Mouse (Mus musculus) heart, embryonic 13.5 days (tissue): ENCODE measurements around the gene Tcf7l2. TPM values are rescaled to one million over a fixed set of nuclear protein-coding genes. Genes with fewer than 3 reads are reported as not detected.

Experiments used
- ATAC-seq: fragments of 200-750 bp; cut with Nextera tagmentation; 2 replicates; pipeline ENCODE4 v1.8.0; 2017; ENCODE audit warnings: moderate TSS enrichment; ENCODE audit not compliant: insufficient number of reproducible peaks, low FRiP score, low TSS enrichment; ENCODE audit errors: extremely low read depth
- H3K27ac ChIP-seq: fragments of 300-500 bp; sonication (generic); replicated peaks from 2 replicates; pipeline ENCODE4 v1.5.1; 2015; ENCODE audit warnings: moderate library complexity, mild to moderate bottlenecking, inconsistent platforms
- H3K27me3 ChIP-seq: fragments of 300-500 bp; sonication (generic); replicated peaks from 2 replicates; pipeline ENCODE4 v1.6.1; 2015; ENCODE audit warnings: mild to moderate bottlenecking, inconsistent platforms
- H3K36me3 ChIP-seq: fragments of 300-500 bp; sonication (generic); 2 replicates; pipeline ENCODE4 v1.6.1; 2015; ENCODE audit warnings: mild to moderate bottlenecking, inconsistent platforms
- H3K4me1 ChIP-seq: fragments of 300-500 bp; sonication (generic); 2 replicates; pipeline ENCODE4 v1.6.1; 2015; ENCODE audit warnings: inconsistent platforms
- H3K4me2 ChIP-seq: fragments of 300-500 bp; sonication (generic); 2 replicates; pipeline ENCODE4 v1.6.1; 2015; ENCODE audit warnings: inconsistent platforms, mild to moderate bottlenecking, moderate library complexity
- H3K4me3 ChIP-seq: fragments of 300-500 bp; sonication (generic); 2 replicates; pipeline ENCODE4 v1.5.1; 2015; ENCODE audit warnings: moderate library complexity, mild to moderate bottlenecking, inconsistent platforms
- H3K9ac ChIP-seq: fragments of 300-500 bp; sonication (generic); 2 replicates; pipeline ENCODE4 v1.6.1; 2015; ENCODE audit warnings: inconsistent platforms, mild to moderate bottlenecking, moderate library complexity
- H3K9me3 ChIP-seq: fragments of 300-500 bp; sonication (generic); 2 replicates; pipeline ENCODE4 v1.6.1; 2016; ENCODE audit warnings: inconsistent platforms
- WGBS: fragments of 180-500 bp; shearing (Covaris S2); methylation state at CpG from one replicate; pipeline ENCODE4 v1.1.7; 2015; ENCODE audit warnings: mixed read lengths; 5-methylcytosine and 5-hydroxymethylcytosine counted together
- polyA plus RNA-seq: library from polyadenylated mRNA; unstranded; fragments of >200 nt; fragmentation: Nextera tagmentation; extraction: Ambion mirVana; gene quantifications from 2 replicates; pipeline ENCODE4 v1.2.1, GENCODE M21; 2015

Tcf7l2 gene
- 42.6 and 43.8 TPM in 2 replicates for polyA plus RNA-seq

DNA sequence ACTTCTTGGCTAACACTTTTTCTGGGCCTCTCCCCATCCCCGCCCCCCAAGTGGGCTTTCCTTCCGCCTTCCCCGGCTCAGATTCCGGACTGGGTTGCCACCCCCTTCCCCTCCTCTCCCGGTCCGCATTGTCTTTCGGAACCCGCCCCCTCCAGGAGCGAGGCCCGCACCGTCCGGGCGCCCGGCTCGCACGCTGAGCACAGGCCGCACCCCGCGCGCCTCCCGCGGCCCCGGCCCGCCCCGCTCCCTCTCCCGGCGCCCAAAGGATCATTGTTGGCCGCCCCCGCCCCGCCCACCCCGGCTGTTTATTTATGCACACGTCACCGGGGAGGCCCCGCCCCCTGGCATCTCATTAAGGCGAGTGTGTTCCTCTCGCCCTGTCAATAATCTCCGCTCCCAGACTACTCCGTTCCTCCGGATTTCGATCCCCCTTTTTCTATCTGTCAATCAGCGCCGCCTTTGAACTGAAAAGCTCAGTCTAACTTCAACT, at the start of gene Tcf7l2:
Gene Tcf7l2, plus strand, starts transcription at position 382 of the 490 bp plus-strand sequence.
- H3K9me3 ChIP-seq, result no peaks in the 10 kb centered on the region
- H3K4me2 ChIP-seq, result peak within 1 kb of the TSS; percentile 94
- peak within 1 kb of the TSS; percentile 97 for H3K27ac ChIP-seq
- no peaks in the 10 kb centered on the region for H3K27me3 ChIP-seq
- H3K4me3 ChIP-seq, result peak within 1 kb of the TSS; percentile 91
- peaks cover 22% of the 10 kb centered on the region for H3K4me1 ChIP-seq
- H3K9ac ChIP-seq, result peak within 1 kb of the TSS; percentile 97
- no peaks in the 10 kb centered on the region for H3K36me3 ChIP-seq
- under 1% methylated on average over 34 of the region's 42 CpGs for WGBS
- peak; percentile 89 for ATAC-seq

DNA sequence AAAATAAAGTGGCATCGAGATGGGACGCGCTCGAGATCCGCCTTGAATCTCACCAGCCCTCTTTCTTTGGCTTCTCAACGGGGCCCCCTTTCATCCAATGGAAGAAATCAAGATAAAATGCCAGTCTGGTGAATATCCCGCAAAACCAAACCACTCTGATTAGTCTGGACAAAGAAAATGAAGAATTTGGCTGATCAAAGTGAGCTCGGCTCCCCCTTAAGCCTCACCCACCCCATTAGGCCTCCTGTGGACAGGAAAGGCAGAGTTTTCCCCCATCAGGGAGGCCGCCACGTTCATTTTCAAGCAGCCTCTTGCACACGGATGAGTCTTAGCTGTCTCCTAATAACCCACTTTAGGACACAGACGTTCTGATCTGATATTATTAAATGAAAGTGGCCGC, 47.0 kb upstream of the Tcf7l2 start:
- Histone ChIP-seq H3K9ac (no peak overlapping the region), H3K4me3 (no peak overlapping the region), H3K36me3 (no peaks in the 10 kb centered on the region), H3K27ac (no peak overlapping the region), H3K4me2 (no peak overlapping the region), H3K27me3 (peaks cover 50% of the 10 kb centered on the region), H3K9me3 (no peaks in the 10 kb centered on the region), H3K4me1 (peaks cover 7% of the 10 kb centered on the region; the same call in 1 of the 2 replicates)
- WGBS, result 35% methylated on average over 13 of the region's 13 CpGs
- ATAC-seq, result no peak

DNA sequence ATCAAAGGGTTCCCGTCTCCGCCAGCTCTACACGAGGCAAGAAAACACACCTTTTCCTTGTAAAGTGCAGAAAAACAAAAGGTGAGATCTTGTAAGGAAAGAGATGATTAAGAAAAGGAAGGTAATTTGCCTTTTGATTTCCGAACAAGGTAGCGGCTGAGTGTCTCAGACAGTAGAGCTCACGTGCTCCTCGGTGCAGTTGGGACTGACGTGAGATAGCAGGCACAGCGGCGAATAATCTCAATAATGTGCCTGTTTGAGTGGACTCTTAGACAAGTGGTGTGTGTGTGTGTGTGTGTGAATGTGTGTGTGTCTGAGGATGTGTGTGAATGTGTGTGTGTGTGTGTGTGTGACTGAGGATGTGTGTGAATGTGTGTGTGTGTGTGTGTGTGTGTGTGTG, 46.2 kb upstream of the Tcf7l2 start:
- Histone ChIP-seq H3K9me3 (no peaks in the 10 kb centered on the region), H3K4me3 (no peak overlapping the region), H3K27ac (no peak overlapping the region), H3K4me2 (peak overlapping the region; percentile 22; the same call in 1 of the 2 replicates), H3K4me1 (peaks cover 12% of the 10 kb centered on the region), H3K9ac (0 out of 2 replicates have a peak overlapping the region, but pooled peaks have one; percentile 7), H3K36me3 (no peaks in the 10 kb centered on the region), H3K27me3 (peaks cover 57% of the 10 kb centered on the region)
- no peak for ATAC-seq
- 38% methylated on average over 10 of the region's 10 CpGs for WGBS

DNA sequence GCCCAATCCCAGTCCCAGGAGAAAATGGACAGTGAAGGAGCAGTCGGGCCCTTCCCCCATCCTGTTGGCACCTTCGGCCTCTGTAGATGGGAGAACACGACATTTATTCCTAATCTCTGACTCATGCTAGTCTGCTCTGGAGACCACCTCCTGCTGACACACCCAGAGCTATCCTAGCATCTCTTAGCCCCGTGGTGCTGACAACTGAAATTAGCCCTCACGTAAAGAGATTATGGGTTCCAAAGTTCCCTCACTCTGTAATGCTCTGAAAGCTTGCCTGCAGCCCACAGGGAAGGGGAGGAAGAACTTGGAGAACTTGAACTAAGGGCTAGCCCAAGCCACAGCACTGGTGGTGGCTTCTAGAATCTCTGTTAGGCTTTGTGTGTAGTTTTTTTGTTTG, 42.7 kb upstream of the Tcf7l2 start:
- Histone ChIP-seq H3K9me3 (no peaks in the 10 kb centered on the region), H3K4me1 (peaks cover 23% of the 10 kb centered on the region), H3K27me3 (peaks cover 45% of the 10 kb centered on the region), H3K9ac (no peak overlapping the region), H3K27ac (no peak overlapping the region), H3K4me3 (no peak overlapping the region), H3K4me2 (no peak overlapping the region), H3K36me3 (no peaks in the 10 kb centered on the region)
- no peak for ATAC-seq
- 41% methylated on average over 5 of the region's 5 CpGs for WGBS

DNA sequence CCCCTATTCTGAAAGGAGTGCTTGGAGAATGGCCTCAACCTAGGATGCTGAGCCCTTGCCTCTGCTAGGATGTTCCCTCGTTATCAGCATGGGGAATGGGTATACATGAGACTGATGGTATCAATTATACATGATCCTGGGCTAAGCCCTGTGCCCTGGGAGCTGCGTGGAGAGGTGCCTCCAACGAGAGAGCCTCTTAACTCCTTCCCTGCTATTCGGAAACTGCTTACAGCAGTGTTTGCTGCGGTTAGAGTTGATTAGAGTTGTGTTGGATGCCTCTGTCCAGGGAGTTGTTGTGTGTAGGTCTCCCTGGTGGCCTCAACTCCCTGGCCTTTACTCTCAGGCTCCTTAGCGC, 41.4 kb upstream of the Tcf7l2 start:
- H3K4me2 ChIP-seq, result peak overlapping the region; percentile 62
- peak overlapping the region; percentile 52 for H3K9ac ChIP-seq
- peaks cover 20% of the 10 kb centered on the region for H3K4me1 ChIP-seq
- H3K4me3 ChIP-seq, result peak overlapping the region; percentile 14
- 16% methylated on average over 6 of the region's 6 CpGs for WGBS
- no peak overlapping the region for H3K27ac ChIP-seq
- no peaks in the 10 kb centered on the region for H3K36me3 ChIP-seq
- peaks cover 32% of the 10 kb centered on the region for H3K27me3 ChIP-seq
- no peak for ATAC-seq
- H3K9me3 ChIP-seq, result no peaks in the 10 kb centered on the region

DNA sequence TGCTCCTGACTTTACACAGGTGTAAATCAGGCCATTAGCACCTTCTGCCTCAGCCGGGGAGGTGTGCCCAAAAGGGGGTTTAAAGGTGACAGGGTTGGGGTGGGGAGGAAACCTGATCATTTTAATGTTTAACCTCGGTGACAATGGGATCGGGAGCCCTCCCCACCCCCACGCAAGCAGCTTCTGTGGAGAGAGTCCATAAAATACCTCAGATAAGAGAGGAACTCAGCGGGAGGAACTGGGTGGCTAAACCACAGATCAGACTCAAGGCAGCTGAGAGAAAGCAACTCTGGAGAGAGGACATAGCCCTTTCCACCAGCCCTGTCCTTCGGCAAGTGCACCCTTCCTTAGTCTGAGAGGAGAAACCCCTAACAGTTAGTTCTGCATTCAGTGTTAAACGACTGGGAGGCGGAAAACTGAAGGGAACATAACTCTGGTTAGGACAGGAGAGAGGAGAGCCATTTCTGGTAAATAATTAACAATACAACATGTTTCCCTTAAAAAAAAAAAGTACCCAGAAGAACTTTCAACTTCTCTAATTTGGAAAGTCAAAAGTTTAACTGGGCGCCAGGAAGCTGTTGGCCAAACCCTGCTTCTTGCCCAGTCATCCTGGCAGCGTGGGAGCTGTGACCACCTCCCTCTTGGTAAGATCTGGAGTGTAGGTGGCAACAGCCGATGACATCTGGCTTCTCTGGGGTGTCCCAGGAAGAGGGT, 40.9 kb upstream of the Tcf7l2 start:
- H3K4me3 ChIP-seq, result peak overlapping the region; percentile 14

DNA sequence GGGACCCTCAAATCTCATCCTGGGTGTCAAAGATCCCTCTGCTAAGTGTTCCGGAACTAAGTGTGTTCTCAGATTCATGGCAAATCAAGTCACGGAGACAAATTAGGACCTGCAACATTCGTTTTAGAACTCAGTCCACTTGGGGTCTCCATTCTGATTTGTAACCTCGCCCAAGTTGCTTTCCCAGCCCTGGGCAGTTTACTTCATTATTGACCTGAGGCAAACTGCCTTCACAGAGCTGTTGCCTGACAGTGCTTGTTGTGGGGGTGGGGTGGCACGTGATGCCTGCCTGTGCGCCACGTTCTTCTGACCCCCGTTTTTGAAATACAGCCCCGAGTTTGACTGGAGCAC, 40.4 kb upstream of the Tcf7l2 start:
- 69% methylated on average over 9 of the region's 9 CpGs for WGBS

More for the DNA sequence above, 40.9 kb upstream of the Tcf7l2 start:
- no peak overlapping the region for H3K27ac ChIP-seq
- ATAC-seq, result no peak
- H3K27me3 ChIP-seq, result peaks cover 30% of the 10 kb centered on the region
- H3K9me3 ChIP-seq, result no peaks in the 10 kb centered on the region
- H3K9ac ChIP-seq, result peak overlapping the region; percentile 52
- 19% methylated on average over 11 of the region's 11 CpGs for WGBS
- H3K36me3 ChIP-seq, result no peaks in the 10 kb centered on the region
- peak overlapping the region; percentile 62 for H3K4me2 ChIP-seq
- H3K4me1 ChIP-seq, result peaks cover 16% of the 10 kb centered on the region

DNA sequence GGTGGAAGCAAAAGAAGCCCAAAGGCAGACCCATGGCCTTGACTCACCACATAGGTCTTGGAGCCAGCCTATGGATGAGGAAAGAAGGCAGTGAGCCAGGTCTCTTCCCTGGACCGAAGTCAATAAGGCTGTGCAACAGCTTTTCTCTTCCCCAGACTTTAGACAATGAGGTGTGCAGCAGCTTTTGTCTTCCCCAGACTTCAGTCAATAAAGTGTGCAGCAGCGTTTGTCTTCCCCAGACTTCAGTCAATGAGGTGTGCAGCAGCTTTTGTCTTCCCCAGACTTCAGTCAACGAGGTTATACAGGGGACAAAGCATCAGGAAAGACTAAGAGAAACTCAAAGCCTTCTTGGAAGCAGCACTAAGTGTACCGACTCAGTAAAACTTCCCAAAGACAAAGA, 39.5 kb upstream of the Tcf7l2 start:
- H3K4me2 ChIP-seq, result no peak overlapping the region
- no peak for ATAC-seq
- H3K9ac ChIP-seq, result no peak overlapping the region
- peaks cover 26% of the 10 kb centered on the region for H3K27me3 ChIP-seq
- peaks cover 16% of the 10 kb centered on the region for H3K4me1 ChIP-seq
- H3K9me3 ChIP-seq, result no peaks in the 10 kb centered on the region
- H3K4me3 ChIP-seq, result no peak overlapping the region
- WGBS, result 82% methylated on average over 4 of the region's 4 CpGs
- H3K27ac ChIP-seq, result no peak overlapping the region
- H3K36me3 ChIP-seq, result no peaks in the 10 kb centered on the region

More for the DNA sequence above, 40.4 kb upstream of the Tcf7l2 start:
- no peaks in the 10 kb centered on the region for H3K36me3 ChIP-seq
- no peak overlapping the region for H3K9ac ChIP-seq
- no peak overlapping the region for H3K27ac ChIP-seq
- peaks cover 30% of the 10 kb centered on the region for H3K27me3 ChIP-seq
- no peak for ATAC-seq
- H3K4me1 ChIP-seq, result peaks cover 16% of the 10 kb centered on the region
- H3K4me3 ChIP-seq, result no peak overlapping the region
- no peaks in the 10 kb centered on the region for H3K9me3 ChIP-seq
- no peak overlapping the region; the same call in 1 of the 2 replicates for H3K4me2 ChIP-seq

DNA sequence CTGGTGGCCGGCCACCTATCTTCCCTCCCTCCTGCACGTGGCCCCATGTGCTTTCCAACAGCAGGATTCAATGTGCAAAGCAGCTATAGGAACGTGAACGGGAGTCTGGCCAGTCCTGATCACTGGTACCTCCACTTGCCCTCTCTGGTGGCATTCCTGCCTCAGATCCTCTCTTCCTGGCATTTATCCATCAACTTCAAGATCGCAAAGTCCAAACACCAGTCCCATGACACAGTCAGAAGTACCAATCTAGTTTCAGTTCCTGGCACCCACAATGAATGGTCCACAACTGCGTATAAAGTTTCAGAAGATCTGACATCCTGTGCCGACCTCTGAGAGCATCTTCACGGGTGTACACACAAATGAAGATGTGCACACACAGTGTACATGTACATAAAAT, 38.9 kb upstream of the Tcf7l2 start:
- no peak for ATAC-seq
- Histone ChIP-seq H3K9me3 (no peaks in the 10 kb centered on the region), H3K9ac (no peak overlapping the region), H3K4me2 (no peak overlapping the region), H3K4me1 (peaks cover 16% of the 10 kb centered on the region), H3K27me3 (peaks cover 20% of the 10 kb centered on the region), H3K4me3 (no peak overlapping the region), H3K36me3 (no peaks in the 10 kb centered on the region), H3K27ac (no peak overlapping the region)
- WGBS, result 86% methylated on average over 8 of the region's 8 CpGs

DNA sequence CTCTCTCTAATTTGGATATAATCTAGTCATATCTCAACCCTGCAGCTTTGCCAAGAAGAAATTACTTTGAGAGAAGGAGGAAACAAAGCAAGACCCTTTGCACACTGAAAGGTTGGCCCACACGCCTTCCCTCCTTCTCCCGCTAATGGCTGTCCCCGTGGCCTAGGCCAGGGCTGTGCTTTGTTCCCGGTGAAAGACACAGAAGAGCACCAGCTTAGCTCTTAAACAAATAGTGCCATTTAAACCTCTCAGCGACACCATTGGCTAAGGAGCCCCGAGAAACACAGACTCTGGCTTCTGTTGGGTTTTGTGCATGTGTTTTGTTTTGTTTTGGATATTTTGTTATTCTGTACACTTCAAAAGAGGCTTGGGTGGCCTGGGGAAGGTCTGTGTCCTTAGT, 37.5 kb upstream of the Tcf7l2 start:
- peaks cover 11% of the 10 kb centered on the region; the same call in 1 of the 2 replicates for H3K27me3 ChIP-seq
- no peaks in the 10 kb centered on the region for H3K36me3 ChIP-seq
- no peak overlapping the region for H3K4me3 ChIP-seq
- WGBS, result 69% methylated on average over 6 of the region's 6 CpGs
- no peak overlapping the region for H3K27ac ChIP-seq
- ATAC-seq, result no peak
- peaks cover 16% of the 10 kb centered on the region for H3K4me1 ChIP-seq
- no peaks in the 10 kb centered on the region for H3K9me3 ChIP-seq
- H3K9ac ChIP-seq, result no peak overlapping the region
- no peak overlapping the region for H3K4me2 ChIP-seq

DNA sequence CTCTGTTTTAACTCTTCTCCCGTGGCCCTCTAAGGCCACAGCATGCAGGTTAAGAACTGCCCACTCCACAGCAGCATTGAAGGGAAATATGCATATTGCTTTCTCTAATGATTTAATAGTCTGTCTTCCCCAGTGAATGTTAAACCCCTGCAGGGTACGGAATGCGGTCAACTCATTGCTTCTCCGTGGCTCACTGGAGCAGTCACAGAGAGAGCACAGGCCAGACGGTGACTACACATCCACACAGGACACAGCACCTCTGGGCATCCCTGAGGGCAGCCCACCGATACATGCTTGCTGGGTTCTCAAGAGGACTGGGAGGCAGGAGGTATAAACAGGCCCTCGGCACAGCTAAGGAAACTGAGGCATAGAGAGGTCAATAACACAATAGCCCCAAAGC, 35.3 kb upstream of the Tcf7l2 start:
- Histone ChIP-seq H3K27ac (no peak overlapping the region), H3K36me3 (no peaks in the 10 kb centered on the region), H3K4me2 (no peak overlapping the region), H3K27me3 (no peaks in the 10 kb centered on the region; the same call in 1 of the 2 replicates), H3K9ac (no peak overlapping the region), H3K4me3 (no peak overlapping the region), H3K9me3 (no peaks in the 10 kb centered on the region), H3K4me1 (peaks cover 3% of the 10 kb centered on the region)
- ATAC-seq, result no peak
- WGBS, result 82% methylated on average over 7 of the region's 7 CpGs

DNA sequence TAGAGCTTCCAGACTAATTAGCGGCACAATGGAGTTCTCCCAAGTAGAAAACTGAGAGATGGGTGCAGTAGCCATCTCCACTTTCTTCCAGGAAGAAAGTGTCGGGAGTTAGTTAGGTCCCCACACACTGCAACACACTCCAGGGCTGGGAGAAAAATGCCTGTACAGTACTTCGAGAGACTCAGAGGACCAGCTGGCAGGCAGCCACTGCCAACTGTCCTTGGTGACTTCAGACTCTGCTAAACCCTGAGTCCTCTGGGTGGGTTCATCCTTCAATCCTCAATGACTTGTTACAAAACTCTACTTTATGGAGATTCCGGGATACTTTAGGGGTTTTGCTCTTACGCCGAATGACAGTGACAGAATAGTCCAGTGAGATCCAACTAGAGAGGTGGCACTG, 34.8 kb upstream of the Tcf7l2 start:
- Histone ChIP-seq H3K4me2 (no peak overlapping the region), H3K9me3 (no peaks in the 10 kb centered on the region), H3K4me1 (no peaks in the 10 kb centered on the region), H3K36me3 (no peaks in the 10 kb centered on the region), H3K4me3 (no peak overlapping the region), H3K27ac (no peak overlapping the region), H3K9ac (no peak overlapping the region), H3K27me3 (no peaks in the 10 kb centered on the region; the same call in 1 of the 2 replicates)
- WGBS, result 78% methylated on average over 6 of the region's 6 CpGs
- no peak for ATAC-seq
